Mouse (Mus musculus) C2C12 (cell line): ENCODE measurements around the gene Il10.

Source experiments
- CEBPB ChIP-seq: IDR thresholded peaks from one replicate; pipeline ENCODE4 v1.6.1; 2011; ENCODE audit warnings: low read depth, mild to moderate bottlenecking, control low read depth, moderate library complexity
- CTCF ChIP-seq: IDR thresholded peaks from one replicate; pipeline ENCODE4 v1.5.1; 2011; ENCODE audit not compliant: control insufficient read depth, insufficient read depth, insufficient read length
- FOSL1 ChIP-seq: IDR thresholded peaks from one replicate; pipeline ENCODE4 v1.8.0; 2011; ENCODE audit warnings: mild to moderate bottlenecking, low read length; ENCODE audit not compliant: poor library complexity, insufficient read depth, severe bottlenecking
- MAX ChIP-seq: IDR thresholded peaks from one replicate; pipeline ENCODE4 v1.6.1; 2011; ENCODE audit warnings: mild to moderate bottlenecking, control low read depth
- MYOD1 ChIP-seq: IDR thresholded peaks from one replicate; pipeline ENCODE4 v1.6.1; 2011; ENCODE audit warnings: low read depth; ENCODE audit not compliant: control insufficient read depth, insufficient read length
- MYOG ChIP-seq: IDR thresholded peaks from one replicate; pipeline ENCODE4 v1.6.1; 2011; ENCODE audit not compliant: control insufficient read depth, insufficient read length; ENCODE audit errors: extremely low read depth
- USF1 ChIP-seq: IDR thresholded peaks from one replicate; pipeline ENCODE4 v1.6.1; 2011; ENCODE audit warnings: low read depth, mild to moderate bottlenecking, control low read depth, moderate library complexity

DNA sequence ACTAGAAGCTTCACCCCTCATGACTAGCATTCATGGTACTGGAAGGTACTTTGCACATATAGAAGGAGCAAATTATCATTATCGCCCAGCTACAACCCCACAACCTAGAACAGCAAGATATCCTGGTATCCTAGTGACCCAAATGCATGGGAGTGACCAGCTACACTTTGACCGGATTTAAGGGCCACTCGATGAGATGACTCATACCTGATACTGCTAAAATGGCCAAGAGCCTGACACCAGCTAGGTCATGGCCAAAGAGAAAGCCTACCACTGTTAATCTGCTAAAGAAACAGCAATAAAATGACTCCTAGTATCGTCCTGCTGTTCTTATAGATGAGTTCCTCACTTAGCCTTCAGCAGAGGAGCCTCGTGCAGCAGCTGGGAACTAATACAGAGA is 19.8 kb downstream of the Il10 start:
- no peak for TF ChIP-seq CTCF
- no peak for TF ChIP-seq USF1
- TF ChIP-seq CEBPB = no peak
- TF ChIP-seq MAX = no peak
- no peak for TF ChIP-seq MYOG
- TF ChIP-seq MYOD1 = no peak
- no peak for TF ChIP-seq FOSL1
